Mouse (Mus musculus) thymus, adult 2 months (tissue): ENCODE results near the gene Gemin8. TPM values are rescaled to one million over a fixed set of nuclear protein-coding genes. Genes with fewer than 3 reads are reported as not detected.

Experiments
- DNase-seq: peaks from one replicate; pipeline ENCODE4 v3.0.0; 2021
- H3K27ac ChIP-seq: fragments of 200-500 bp; 2 replicates; pipeline ENCODE4 v1.5.1; 2012; ENCODE audit warnings: low read length, control low read depth; ENCODE audit not compliant: control insufficient read depth, insufficient read depth
- H3K27me3 ChIP-seq: fragments of 200-500 bp; 2 replicates; pipeline ENCODE4 v1.6.1; 2012; ENCODE audit warnings: mild to moderate bottlenecking, low read length, moderate library complexity, mixed read lengths; ENCODE audit not compliant: control insufficient read depth, insufficient read depth
- H3K36me3 ChIP-seq: fragments of 200-500 bp; 2 replicates; pipeline ENCODE4 v1.6.1; 2012; ENCODE audit warnings: mild to moderate bottlenecking, low read length, moderate library complexity; ENCODE audit not compliant: control insufficient read depth, insufficient read depth
- H3K4me1 ChIP-seq: fragments of 200-500 bp; replicated peaks from 2 replicates; pipeline ENCODE4 v1.6.1; 2012; ENCODE audit warnings: low read length; ENCODE audit not compliant: control insufficient read depth, insufficient read depth
- H3K4me3 ChIP-seq: fragments of 200-500 bp; 2 replicates; pipeline ENCODE4 v1.5.1; 2012; ENCODE audit warnings: mild to moderate bottlenecking, low read length, control low read depth, moderate library complexity; ENCODE audit not compliant: control insufficient read depth, insufficient read depth
- CTCF ChIP-seq: fragments of 200-500 bp; IDR thresholded peaks from 2 replicates; pipeline ENCODE4 v1.5.1; 2012; ENCODE audit warnings: mild to moderate bottlenecking, control low read depth, low read length, moderate library complexity, borderline replicate concordance; ENCODE audit not compliant: control insufficient read depth, poor library complexity, insufficient read depth; ENCODE audit errors: extremely low read depth
- POLR2A ChIP-seq: fragments of 200-500 bp; IDR thresholded peaks from 2 replicates; pipeline ENCODE4 v1.6.1; 2012; ENCODE audit warnings: mild to moderate bottlenecking, low read length, control low read depth, moderate library complexity; ENCODE audit not compliant: control insufficient read depth, poor library complexity, insufficient read depth; ENCODE audit errors: extremely low read depth
- WGBS: fragments of 180-500 bp; shearing (Covaris S2); methylation state at CpG from one replicate; pipeline ENCODE4 v1.1.7; 2018; 5-methylcytosine and 5-hydroxymethylcytosine counted together
- polyA plus RNA-seq: library from polyadenylated mRNA; depleted of rRNA; stranded (reverse); fragments of >200 nt; gene quantifications from 2 replicates; pipeline ENCODE4 v1.2.3, GENCODE M21; 2012; rRNA removed

Gemin8 gene
- polyA plus RNA-seq, 1 experiment = 9.0 TPM

- DNase-seq = no peak
- WGBS = 95% methylated on average over 5 of the region's 5 CpGs
- Histone ChIP-seq H3K4me1 (no peaks in the 10 kb centered on the region), H3K27ac (no peak overlapping the region), H3K27me3 (no peaks in the 10 kb centered on the region), H3K36me3 (no peaks in the 10 kb centered on the region), H3K4me3 (no peak overlapping the region)
- no peak for TF ChIP-seq CTCF
- TF ChIP-seq POLR2A = no peak
Observed at GRCm38 (mm10) chrX:166226856-166227255, 56.6 kb downstream of the Gemin8 start.

GRCm38 (mm10) chrX:166229750-166230149 is 59.5 kb downstream of the Gemin8 start:
- no peak for TF ChIP-seq CTCF
- TF ChIP-seq POLR2A = no peak
- no peaks in the 10 kb centered on the region for H3K27me3 ChIP-seq
- no peaks in the 10 kb centered on the region for H3K4me1 ChIP-seq
- DNase-seq = no peak
- 83% methylated on average over 3 of the region's 3 CpGs for WGBS
- no peak overlapping the region for H3K4me3 ChIP-seq
- no peaks in the 10 kb centered on the region for H3K36me3 ChIP-seq
- H3K27ac ChIP-seq = no peak overlapping the region

DNA sequence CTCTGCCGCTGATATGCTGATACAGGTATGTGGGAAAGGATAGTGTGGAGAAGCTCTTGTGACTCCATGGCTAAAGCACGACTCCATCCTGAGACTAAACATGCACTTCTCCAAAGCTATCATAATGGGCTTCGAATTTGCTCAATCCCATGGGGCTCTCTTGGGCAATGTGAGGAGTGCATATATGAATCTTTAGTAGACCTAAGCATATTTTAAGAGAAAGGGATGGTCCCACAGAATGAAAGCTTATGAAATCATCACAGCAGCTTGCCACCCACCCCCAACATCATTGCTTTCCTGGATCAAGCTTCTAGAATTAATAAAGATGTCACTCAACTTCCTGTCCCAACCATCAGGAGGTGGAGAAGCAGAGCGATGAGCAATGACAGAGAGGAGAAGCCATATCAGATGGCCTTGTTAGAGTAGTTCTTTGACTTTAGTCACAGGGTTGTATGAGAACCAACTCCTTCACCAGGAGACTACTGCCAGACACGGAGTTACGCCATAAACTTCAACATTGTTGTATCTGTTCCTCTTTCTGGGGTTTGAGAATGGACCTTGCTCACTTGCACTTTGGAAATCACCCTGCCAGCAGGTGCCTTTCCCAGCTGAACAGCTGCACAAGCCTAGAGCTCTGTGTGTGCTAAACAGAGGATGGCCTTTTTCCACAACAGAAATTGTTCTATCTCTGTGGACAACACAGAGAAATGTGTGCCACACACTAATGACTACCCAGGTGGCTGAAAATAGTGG is 60.4 kb downstream of the Gemin8 start:
- no peaks in the 10 kb centered on the region for H3K4me1 ChIP-seq
- DNase-seq = no peak
- no peak for TF ChIP-seq CTCF
- no peak for TF ChIP-seq POLR2A
- H3K27ac ChIP-seq = no peak overlapping the region
- H3K27me3 ChIP-seq = no peaks in the 10 kb centered on the region
- no peaks in the 10 kb centered on the region for H3K36me3 ChIP-seq
- 83% methylated on average over 6 of the region's 6 CpGs for WGBS
- no peak overlapping the region for H3K4me3 ChIP-seq

DNA sequence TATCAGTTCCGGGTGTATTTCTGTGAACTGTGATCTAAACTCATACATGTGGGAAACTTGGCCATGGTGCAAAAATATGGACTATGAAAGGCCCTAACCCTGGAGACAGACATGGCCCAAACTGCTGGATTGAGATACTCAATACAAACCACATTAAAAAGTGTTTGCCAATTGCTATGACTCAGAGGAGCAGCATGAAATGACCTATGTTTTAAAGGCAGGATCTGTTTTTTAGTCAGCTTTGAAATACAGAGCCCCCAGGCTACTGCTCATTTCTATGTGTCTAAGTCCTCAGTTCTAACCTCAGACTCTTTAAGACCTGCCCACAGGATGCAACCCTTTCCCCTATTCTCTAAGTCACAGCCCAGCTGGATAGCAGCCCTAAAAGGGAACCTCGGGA is 65.9 kb downstream of the Gemin8 start:
- TF ChIP-seq POLR2A (no peak), CTCF (no peak)
- Histone ChIP-seq H3K27ac (no peak overlapping the region), H3K36me3 (no peaks in the 10 kb centered on the region), H3K4me3 (no peak overlapping the region), H3K4me1 (peaks cover 4% of the 10 kb centered on the region; the same call in 1 of the 2 replicates), H3K27me3 (peaks cover 5% of the 10 kb centered on the region; the same call in 1 of the 2 replicates)
- WGBS = 48% methylated on average over 2 of the region's 2 CpGs
- no peak for DNase-seq

- Histone ChIP-seq H3K27me3 (peaks cover 5% of the 10 kb centered on the region; the same call in 1 of the 2 replicates), H3K36me3 (no peaks in the 10 kb centered on the region), H3K4me1 (peaks cover 4% of the 10 kb centered on the region; the same call in 1 of the 2 replicates), H3K27ac (no peak within 1 kb of the TSS), H3K4me3 (peak within 1 kb of the TSS; percentile 43)
- DNase-seq = no peak
- no peak for TF ChIP-seq CTCF
- TF ChIP-seq POLR2A = no peak
- WGBS = 1% methylated on average over 55 of the region's 63 CpGs
Observed at GRCm38 (mm10) chrX:166238831-166239460, 68.7 kb downstream of the Gemin8 start, which contains the start of gene Gpm6b. Gpm6b (plus strand) TSS chrX:166238911.

DNA sequence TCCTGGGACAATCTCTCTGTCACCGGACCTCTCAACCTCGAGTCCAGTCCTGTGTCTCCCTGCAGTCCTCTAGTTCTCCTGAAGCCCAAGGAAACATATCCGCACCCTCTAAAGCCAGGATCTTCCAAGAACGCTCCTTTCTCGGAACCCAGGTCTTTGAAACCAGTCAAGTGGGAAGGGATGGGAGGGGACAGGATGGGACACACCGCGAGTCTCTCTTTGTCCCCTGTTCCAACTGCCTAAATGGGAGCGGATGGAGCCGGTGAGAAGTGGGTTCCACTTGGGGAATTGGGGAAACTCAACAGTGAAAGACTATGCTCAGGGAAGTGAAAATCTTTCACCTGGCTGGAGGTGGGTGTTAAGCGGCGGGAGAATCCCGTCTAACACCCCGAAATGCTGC is 69.3 kb downstream of the Gemin8 start:
- H3K27me3 ChIP-seq = peaks cover 5% of the 10 kb centered on the region; the same call in 1 of the 2 replicates
- DNase-seq = no peak
- WGBS = 4% methylated on average over 13 of the region's 13 CpGs
- H3K4me3 ChIP-seq = peak overlapping the region; percentile 11; the same call in 1 of the 2 replicates
- H3K27ac ChIP-seq = no peak overlapping the region
- no peak for TF ChIP-seq POLR2A
- no peak for TF ChIP-seq CTCF
- H3K36me3 ChIP-seq = no peaks in the 10 kb centered on the region
- H3K4me1 ChIP-seq = peaks cover 4% of the 10 kb centered on the region; the same call in 1 of the 2 replicates

Other genes with a start within 250 kb of the Gemin8 start
- 1.7 and 2.4 TPM in 2 replicates for gene Gpm6b, start 68.5 kb downstream of the Gemin8 start, polyA plus RNA-seq